Mouse (Mus musculus) brain, adult 2 months (tissue): ENCODE results near the gene Crebrf.

ENCODE experiments used
- DNase-seq: peaks from one replicate; pipeline ENCODE4 v3.0.0; 2011; ENCODE audit warnings: low read depth, low spot score

The Crebrf gene

DNA sequence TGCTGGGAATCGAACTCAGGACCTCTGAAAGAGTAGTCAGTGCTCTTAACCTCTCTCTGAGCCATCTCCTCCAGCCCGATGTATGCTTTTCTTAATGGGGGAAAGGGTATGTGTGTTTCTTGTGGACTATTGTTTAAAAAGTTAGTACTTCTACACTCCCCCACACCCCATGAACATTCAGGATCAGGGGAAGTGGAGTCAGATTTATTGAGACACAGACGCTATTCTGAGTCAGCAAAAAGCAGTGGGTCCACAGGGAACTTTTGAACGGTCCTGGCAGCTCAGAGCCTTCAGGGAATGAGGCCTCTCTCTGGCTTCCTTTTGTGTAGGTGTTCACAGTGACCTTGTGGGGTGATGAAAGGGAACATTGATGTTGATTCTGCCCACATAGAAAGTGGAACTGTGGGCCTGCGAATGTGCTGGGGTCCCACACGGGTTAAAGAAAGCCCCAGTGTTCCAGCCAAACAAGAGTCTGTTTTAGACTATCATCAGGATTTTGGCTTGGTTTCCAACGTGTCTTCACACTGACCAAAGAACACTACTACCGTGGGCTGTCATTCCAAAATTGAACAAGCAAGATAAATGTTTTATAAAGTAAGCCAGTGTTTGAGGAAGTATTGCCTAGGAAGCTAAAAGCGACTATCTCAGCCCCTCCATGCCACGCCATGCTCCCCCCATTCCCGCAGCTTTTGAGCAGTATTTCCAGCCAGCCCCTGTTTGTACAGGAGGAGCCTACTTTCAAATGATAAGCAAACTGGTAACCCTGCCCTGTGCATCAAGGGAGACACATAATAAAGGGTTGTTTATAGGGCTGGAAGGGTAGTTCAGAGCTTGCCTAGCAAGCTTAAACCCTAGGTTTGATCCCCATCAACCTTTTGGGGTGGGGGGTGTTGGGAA lies 9.7 kb upstream of the Crebrf start:
- DNase-seq = no peak

DNA sequence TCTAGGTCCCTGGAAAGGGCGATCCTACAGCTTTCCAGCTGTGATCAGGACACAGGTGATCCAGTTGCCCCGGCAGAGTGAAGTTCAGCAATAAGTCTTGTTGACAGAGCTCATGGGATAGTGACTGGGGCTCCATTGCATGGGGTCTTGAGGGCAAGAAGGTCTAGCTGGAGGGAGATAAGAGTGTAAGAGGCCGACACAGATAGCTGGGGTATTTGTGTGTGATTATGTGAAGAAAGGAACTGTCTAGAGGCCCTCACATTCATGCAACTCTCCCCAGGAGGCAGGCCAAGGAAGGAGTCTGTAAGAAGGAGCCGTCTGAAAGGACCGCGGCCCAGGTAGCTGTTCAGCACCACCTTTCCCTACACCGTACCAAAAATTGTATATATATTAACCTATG lies 8.4 kb upstream of the Crebrf start:
- no peak for DNase-seq

DNA sequence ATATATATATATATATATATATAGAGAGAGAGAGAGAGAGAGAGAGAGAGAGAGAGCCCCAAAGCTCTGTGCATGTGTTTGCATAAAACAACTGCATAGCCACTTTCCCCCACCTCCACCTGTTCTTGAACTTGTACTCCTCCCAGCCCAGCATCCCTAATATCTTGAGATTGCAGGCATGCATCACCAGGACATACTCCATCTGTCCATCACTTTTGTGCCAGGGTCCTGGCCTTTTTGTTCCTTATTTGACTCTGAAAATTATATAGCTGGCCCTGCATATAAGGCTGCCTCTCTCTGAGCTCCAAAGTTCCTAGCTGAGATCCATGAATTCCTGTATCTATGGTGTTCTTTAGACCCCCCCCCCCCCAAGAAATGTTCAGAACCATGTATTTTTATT lies 7.0 kb upstream of the Crebrf start:
- DNase-seq = peak; percentile 46

- peak; percentile 84 for DNase-seq
Observed at GRCm38 (mm10) chr17:26708993-26709590, 6.4 kb upstream of the Crebrf start.

DNA sequence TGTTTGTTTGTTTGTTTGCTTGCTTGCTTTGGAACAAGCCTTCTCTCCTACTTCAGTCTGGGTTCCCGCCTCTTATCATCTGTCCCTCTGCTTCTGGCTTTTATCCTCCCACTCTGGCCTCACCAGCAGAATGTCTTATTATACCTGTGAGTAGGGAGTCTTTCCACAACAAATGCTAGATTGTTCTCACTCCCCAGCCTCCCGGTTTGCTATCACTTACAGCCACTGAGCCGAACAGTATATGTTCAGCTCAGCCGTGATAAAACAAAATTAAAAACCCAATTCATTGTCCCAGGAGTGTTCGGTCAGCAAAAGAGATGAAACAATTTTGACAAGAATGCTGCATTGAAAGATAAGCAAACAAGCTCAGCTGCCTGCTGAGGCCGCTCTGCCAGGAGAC lies 5.4 kb upstream of the Crebrf start:
- DNase-seq = peak; percentile 51

GRCm38 (mm10) chr17:26715916-26716717 lies 667 bp downstream of the Crebrf start:
- DNase-seq = peak; percentile 99

DNA sequence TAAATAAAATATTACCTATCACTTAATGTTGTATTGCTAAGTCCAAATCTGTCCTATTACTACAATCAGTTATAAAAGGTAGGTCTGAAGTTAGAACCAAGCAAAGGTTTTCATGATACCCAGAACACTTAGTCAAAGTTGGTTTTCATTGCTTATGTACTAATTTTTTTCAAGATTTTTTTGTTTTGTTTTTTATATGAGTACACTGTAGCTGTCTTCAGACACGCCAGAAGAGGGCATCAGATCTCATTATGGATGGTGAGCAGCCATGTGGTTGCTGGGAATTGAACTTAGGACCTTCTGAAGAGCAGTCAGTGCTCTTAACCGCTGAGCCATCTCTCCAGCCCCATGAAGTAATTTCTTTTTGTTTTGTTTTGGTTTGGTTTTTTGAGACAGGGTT lies 2.4 kb downstream of the Crebrf start:
- no peak for DNase-seq

GRCm38 (mm10) chr17:26719405-26719804 lies 4.0 kb downstream of the Crebrf start:
- DNase-seq = no peak

DNA sequence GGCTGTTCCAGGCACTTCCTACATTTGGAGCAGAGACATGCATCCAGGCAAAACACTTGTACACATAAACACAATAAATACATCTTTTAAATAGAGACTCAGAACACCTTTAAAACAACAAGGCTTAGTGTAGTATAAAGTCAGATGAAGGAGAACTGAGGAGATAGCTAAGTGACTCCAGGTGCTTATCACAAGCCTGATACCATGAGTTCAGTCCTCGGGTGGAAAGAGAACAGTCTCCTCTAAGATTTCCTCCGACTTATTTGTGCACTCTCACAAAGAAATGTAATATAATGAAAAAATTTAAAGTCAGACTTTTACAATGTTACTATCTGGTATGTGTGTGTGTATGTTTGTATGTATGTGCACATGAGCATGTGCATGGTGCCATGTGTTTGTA lies 6.4 kb downstream of the Crebrf start:
- DNase-seq = no peak

GRCm38 (mm10) chr17:26724790-26725189 lies 9.3 kb downstream of the Crebrf start:
- DNase-seq = no peak

DNA sequence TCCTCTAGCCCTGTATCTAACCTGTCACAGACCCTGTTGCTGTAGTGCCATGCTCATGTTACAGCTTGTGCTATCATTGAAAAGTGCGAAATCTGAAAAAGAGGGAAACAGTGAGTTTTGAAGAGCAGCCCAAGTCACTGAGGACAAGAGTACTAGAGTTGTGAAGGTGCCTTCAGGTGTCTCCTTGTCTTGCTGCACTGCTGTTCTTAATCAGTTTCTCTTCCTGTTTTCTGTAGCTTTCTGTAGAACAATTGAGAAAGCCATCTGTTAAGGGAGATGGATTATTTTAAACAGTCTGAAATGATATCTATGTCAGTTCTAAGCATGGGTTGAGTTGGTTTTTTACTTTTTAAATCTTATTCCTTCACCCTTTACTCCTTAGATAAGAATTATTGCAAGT lies 11.2 kb downstream of the Crebrf start:
- DNase-seq = no peak

DNA sequence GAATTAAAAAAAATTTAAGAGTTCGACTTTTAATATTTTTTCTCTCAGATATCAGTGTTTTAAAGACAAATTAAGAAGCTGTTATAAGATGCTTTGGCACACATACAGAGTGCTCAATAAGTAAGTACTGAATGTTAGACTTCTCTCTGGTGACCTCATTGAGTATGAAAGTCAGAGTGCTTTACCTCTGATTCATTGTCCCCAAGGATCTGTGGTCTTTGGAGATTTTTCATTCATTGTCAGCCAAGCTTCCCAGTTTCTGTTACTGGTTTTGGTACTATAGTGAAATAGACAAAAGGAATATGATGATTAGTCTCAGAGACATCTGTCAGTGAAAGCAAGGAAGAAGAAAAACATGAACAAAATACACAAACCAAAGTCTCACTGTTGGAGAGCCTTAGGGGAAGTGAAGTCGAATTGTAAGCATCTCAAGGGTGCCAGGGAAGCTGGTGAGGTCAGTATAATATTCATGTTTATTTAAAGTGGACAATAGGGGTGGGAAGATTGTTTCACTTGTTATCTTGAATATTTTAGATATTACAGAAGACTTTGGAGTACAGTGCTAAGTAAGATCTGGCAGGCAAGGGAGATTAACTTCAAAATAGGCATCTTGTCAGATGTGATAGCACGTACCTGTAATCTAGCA lies 11.8 kb downstream of the Crebrf start:
- DNase-seq = no peak

GRCm38 (mm10) chr17:26742581-26742980 lies 27.1 kb downstream of the Crebrf start:
- no peak for DNase-seq

DNA sequence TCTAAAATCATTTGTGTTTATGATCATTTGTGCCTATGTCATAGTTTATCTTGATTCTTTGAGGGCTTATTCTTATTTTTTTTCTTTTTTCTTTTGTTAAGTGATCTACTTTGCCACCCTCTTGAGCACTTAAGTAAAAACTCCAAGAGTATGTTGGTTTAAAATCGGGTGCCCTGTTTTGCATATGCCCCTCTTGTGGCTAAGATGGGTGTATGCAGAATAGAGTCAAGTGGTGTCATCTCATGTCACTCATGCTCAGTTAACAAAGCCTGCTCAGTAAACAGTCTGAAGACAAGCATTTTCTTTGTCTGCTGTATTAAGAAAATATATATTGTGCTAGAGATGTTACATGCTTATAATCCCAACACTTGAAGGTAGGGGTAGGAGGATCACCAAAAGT lies 27.8 kb downstream of the Crebrf start:
- DNase-seq = no peak

GRCm38 (mm10) chr17:26749975-26750374 lies 34.5 kb downstream of the Crebrf start:
- no peak for DNase-seq

- no peak for DNase-seq
Observed at GRCm38 (mm10) chr17:26752297-26752696, 36.8 kb downstream of the Crebrf start.

- no peak for DNase-seq
Observed at GRCm38 (mm10) chr17:26753476-26753875, 38.0 kb downstream of the Crebrf start.

DNA sequence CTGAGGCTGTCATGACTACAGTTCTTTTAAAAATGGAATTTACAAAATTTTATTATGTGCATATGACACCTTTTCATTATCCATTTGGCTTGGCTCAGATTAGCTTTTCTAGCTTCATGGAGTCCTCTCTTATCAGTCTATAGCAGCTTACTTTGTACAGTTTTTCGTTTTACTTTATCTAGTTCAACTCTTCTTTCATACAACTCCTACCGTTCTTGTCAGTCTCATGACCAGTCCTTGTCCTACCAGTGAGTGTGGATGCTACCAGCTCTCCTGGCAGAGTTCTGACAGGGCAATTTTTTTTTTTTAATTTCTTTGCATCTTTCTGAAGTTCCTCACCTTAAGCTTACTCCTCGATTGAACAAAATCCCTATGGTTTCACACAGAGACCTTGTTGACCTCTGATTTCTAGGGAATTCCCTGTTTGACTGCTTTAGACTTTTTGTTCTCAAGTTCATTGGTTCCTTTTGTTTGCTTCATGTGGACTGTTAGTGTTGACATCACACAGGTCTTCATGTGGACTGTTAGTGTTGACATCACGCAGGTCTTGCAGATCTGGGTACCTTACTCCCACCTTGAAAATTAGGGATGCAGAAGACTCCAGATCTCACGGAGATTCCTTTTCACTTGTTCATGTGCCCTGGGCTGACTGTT lies 51.8 kb downstream of the Crebrf start:
- no peak for DNase-seq

DNA sequence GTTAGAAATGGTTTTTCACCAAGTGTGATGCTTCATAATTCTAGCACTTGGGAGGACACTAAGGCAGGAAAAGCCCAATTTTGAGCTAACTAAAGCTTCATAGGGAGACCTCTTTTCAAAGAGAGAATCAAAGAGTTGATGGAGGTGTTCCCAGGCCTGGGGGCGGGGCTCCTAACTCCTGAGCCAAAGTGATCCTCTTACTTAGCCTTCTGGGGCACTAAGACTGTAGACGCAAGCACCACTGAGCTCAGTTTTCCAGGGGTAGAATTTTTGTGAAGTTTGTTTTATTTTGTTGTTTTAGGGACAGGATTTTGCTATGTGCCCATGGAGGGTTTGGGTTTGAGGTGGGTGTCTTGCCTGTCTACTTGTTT lies 52.3 kb downstream of the Crebrf start:
- DNase-seq = no peak

DNA sequence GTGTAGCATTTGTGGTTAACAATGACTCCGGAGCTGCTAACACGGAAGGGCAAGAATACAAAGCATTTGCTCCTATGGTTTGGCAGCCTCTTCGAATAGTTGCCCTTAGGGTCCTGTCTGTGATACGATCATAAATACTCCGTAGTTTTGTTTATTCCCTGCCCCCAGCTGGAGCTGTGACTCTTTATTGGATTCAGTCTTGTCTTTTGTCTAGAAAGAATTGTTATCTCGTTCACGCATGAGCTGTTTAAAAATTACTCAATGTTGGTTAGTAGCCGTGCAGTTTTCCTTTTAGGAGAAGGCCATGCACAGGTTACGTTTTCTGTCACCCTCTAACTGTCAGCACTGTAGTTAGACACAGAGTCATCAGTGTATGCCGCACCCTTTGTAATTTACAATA lies 60.8 kb downstream of the Crebrf start:
- DNase-seq = no peak

DNA sequence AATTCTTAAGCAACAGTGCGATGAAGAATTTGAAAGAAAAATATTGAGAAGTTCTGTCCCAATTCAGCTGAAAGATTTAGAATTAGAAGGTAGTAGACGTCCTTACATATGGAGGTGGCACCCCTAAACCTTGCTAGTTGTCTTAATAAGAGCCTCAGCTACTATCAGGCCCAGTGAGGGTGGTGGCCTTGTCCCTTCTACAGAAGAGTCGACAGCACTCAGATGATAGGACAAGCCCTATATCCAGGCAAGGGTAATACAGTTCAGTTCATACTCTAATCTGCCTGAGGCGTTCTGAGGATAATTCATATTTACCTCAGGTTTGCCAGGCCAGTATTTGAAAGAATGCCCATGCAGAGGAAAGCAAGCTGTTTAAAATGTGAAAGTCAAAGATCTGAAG lies 62.6 kb downstream of the Crebrf start:
- DNase-seq = no peak
